Mouse (Mus musculus) MEL (cell line): ENCODE measurements around the gene Dmc1. TPM values are rescaled to one million over a fixed set of nuclear protein-coding genes. Genes with fewer than 3 reads are reported as not detected.
A peak's percentile ranks its signal among the peaks of the same experiment; 100 is the strongest.

ENCODE experiments used
- DNase-seq: peaks from one replicate; pipeline ENCODE4 v3.0.0; 2011; ENCODE audit warnings: low read depth, low spot score
- H3K27ac ChIP-seq: 2 replicates; pipeline ENCODE4 v1.5.1; 2012; ENCODE audit warnings: low read depth, mild to moderate bottlenecking, control low read depth, low read length, moderate library complexity; ENCODE audit not compliant: control insufficient read depth
- H3K27me3 ChIP-seq, 2 experiments: fragments of 150-350 bp in 1 of 2; sonication (generic) in 1 of 2; 2 replicates each; pipeline ENCODE4 v1.6.1; 2012; ENCODE audit warnings: low read length in 2 of 2, mild to moderate bottlenecking in 2 of 2, improper control_type of control experiment in 1 of 2, moderate library complexity in 1 of 2; ENCODE audit not compliant: insufficient read depth in 2 of 2, control insufficient read depth in 1 of 2
- H3K36me3 ChIP-seq, 2 experiments: 2 replicates each; pipeline ENCODE4 v1.6.1; 2012 to 2014; ENCODE audit warnings: low read length in 2 of 2, improper control_type of control experiment in 1 of 2, inconsistent platforms in 1 of 2, mild to moderate bottlenecking in 1 of 2; ENCODE audit not compliant: insufficient read depth in 2 of 2, control insufficient read depth in 1 of 2
- H3K4me1 ChIP-seq, 2 experiments: fragments of 150-350 bp in 1 of 2; sonication (generic) in 1 of 2; 2 replicates each; pipeline ENCODE4 v1.6.1; 2012; ENCODE audit warnings: low read length in 2 of 2, improper control_type of control experiment in 1 of 2, mild to moderate bottlenecking in 1 of 2; ENCODE audit not compliant: insufficient read depth in 2 of 2, control insufficient read depth in 1 of 2
- H3K4me3 ChIP-seq, 2 experiments: fragments of 150-350 bp in 1 of 2; sonication (generic) in 1 of 2; 2 replicates each; pipeline ENCODE4 v1.5.1; 2012; ENCODE audit warnings: low read depth in 2 of 2, low read length in 2 of 2, mild to moderate bottlenecking in 2 of 2, moderate library complexity in 2 of 2, control low read depth in 1 of 2, improper control_type of control experiment in 1 of 2; ENCODE audit not compliant: control insufficient read depth in 1 of 2, insufficient read depth in 1 of 2
- H3K79me2 ChIP-seq: 2 replicates; pipeline ENCODE4 v1.6.1; 2012; ENCODE audit warnings: mild to moderate bottlenecking, low read length, moderate library complexity; ENCODE audit not compliant: control insufficient read depth, poor library complexity, insufficient read depth
- H3K9ac ChIP-seq: 2 replicates; pipeline ENCODE4 v1.6.1; 2012; ENCODE audit warnings: low read depth, mild to moderate bottlenecking, control low read depth, low read length, moderate library complexity; ENCODE audit not compliant: control insufficient read depth, poor library complexity, severe bottlenecking
- H3K9me3 ChIP-seq: fragments of 150-350 bp; sonication (generic); replicated peaks from 2 replicates; pipeline ENCODE4 v1.6.1; 2012; ENCODE audit warnings: mild to moderate bottlenecking, low read length, improper control_type of control experiment, moderate library complexity; ENCODE audit not compliant: insufficient read depth
- CHD1 ChIP-seq: IDR thresholded peaks from 2 replicates; pipeline ENCODE4 v1.6.1; 2012; ENCODE audit warnings: low read depth, mild to moderate bottlenecking, inconsistent platforms, low read length, improper control_type of control experiment
- CTCF ChIP-seq, 3 experiments: IDR thresholded peaks in 2 of 3; conservative IDR thresholded peaks in 1 of 3; 2 replicates each; pipeline ENCODE4 v1.5.1; 2011 to 2012; ENCODE audit warnings: low read length in 3 of 3, low read depth in 2 of 3, mild to moderate bottlenecking in 2 of 3, improper control_type of control experiment in 1 of 3, inconsistent platforms in 1 of 3, mixed read lengths in 1 of 3, moderate library complexity in 1 of 3; ENCODE audit not compliant: control insufficient read depth in 1 of 3, insufficient read depth in 1 of 3, poor library complexity in 1 of 3, severe bottlenecking in 1 of 3
- GABPA ChIP-seq: IDR thresholded peaks from 2 replicates; pipeline ENCODE4 v1.6.1; 2012; ENCODE audit warnings: low read depth, mild to moderate bottlenecking, inconsistent platforms, low read length, improper control_type of control experiment, moderate library complexity
- GATA1 ChIP-seq: IDR thresholded peaks from 2 replicates; pipeline ENCODE4 v1.6.1; 2011; ENCODE audit warnings: low read depth, low read length, improper control_type of control experiment
- HCFC1 ChIP-seq: IDR thresholded peaks from 2 replicates; pipeline ENCODE4 v1.6.1; 2012; ENCODE audit warnings: low read depth, mild to moderate bottlenecking, inconsistent platforms, low read length, improper control_type of control experiment, moderate library complexity
- KAT2A ChIP-seq: conservative IDR thresholded peaks from 2 replicates; pipeline ENCODE4 v1.6.1; 2012; ENCODE audit warnings: low read depth, low read length, improper control_type of control experiment, inconsistent platforms
- MAFK ChIP-seq: IDR thresholded peaks from 2 replicates; pipeline ENCODE4 v1.6.1; 2011; ENCODE audit warnings: low read depth, mild to moderate bottlenecking, low read length, improper control_type of control experiment, borderline replicate concordance
- MAX ChIP-seq: IDR thresholded peaks from 2 replicates; pipeline ENCODE4 v1.6.1; 2011; ENCODE audit warnings: low read length, improper control_type of control experiment
- MAZ ChIP-seq: IDR thresholded peaks from 2 replicates; pipeline ENCODE4 v1.6.1; 2012; ENCODE audit warnings: low read depth, mild to moderate bottlenecking, inconsistent platforms, low read length, improper control_type of control experiment
- MEF2A ChIP-seq: IDR thresholded peaks from 2 replicates; pipeline ENCODE4 v1.6.1; 2014; ENCODE audit warnings: low read depth, mild to moderate bottlenecking, inconsistent platforms, low read length, improper control_type of control experiment; ENCODE audit not compliant: poor library complexity, insufficient replicate concordance, severe bottlenecking; ENCODE audit errors: extremely low read depth
- MYB ChIP-seq: IDR thresholded peaks from 2 replicates; pipeline ENCODE4 v1.6.1; 2011; ENCODE audit warnings: mild to moderate bottlenecking, low read depth, low read length, improper control_type of control experiment
- MYC ChIP-seq: IDR thresholded peaks from 2 replicates; pipeline ENCODE4 v1.6.1; 2011; ENCODE audit warnings: low read depth, mild to moderate bottlenecking, low read length, improper control_type of control experiment, moderate library complexity
- NELFE ChIP-seq: IDR thresholded peaks from 2 replicates; pipeline ENCODE4 v1.6.1; 2011; ENCODE audit warnings: low read depth, low read length, improper control_type of control experiment
- POLR2AphosphoS2 ChIP-seq: IDR thresholded peaks from 2 replicates; pipeline ENCODE4 v1.6.1; 2011; ENCODE audit warnings: low read length, improper control_type of control experiment
- RAD21 ChIP-seq: IDR thresholded peaks from 2 replicates; pipeline ENCODE4 v1.6.1; 2011; ENCODE audit warnings: mild to moderate bottlenecking, low read depth, low read length, improper control_type of control experiment
- SMC3 ChIP-seq: IDR thresholded peaks from 2 replicates; pipeline ENCODE4 v1.6.1; 2011; ENCODE audit warnings: low read depth, low read length, improper control_type of control experiment
- UBTF ChIP-seq: IDR thresholded peaks from 2 replicates; pipeline ENCODE4 v1.6.1; 2012; ENCODE audit warnings: low read depth, mild to moderate bottlenecking, inconsistent platforms, low read length, improper control_type of control experiment, moderate library complexity, borderline replicate concordance; ENCODE audit not compliant: insufficient read depth
- USF1 ChIP-seq: IDR thresholded peaks from 2 replicates; pipeline ENCODE4 v1.6.1; 2014; ENCODE audit warnings: low read depth, mild to moderate bottlenecking, inconsistent platforms, low read length, improper control_type of control experiment, moderate library complexity
- ZC3H11A ChIP-seq: IDR thresholded peaks from 2 replicates; pipeline ENCODE4 v1.6.1; 2012; ENCODE audit warnings: low read depth, mild to moderate bottlenecking, inconsistent platforms, low read length, improper control_type of control experiment
- ZNF384 ChIP-seq: IDR thresholded peaks from 2 replicates; pipeline ENCODE4 v1.6.1; 2012; ENCODE audit warnings: low read depth, mild to moderate bottlenecking, inconsistent platforms, low read length, improper control_type of control experiment
- polyA plus RNA-seq, 2 experiments: library from polyadenylated mRNA; stranded (reverse) in 1 of 2; unstranded in 1 of 2; fragments of >175 nt in 1 of 2; fragments of >200 nt in 1 of 2; gene quantifications; 2 replicates each; pipeline versions ENCODE4 v1.2.1 to v1.2.4; 2012; ENCODE audit warnings: low replicate concordance in 2 of 2, low read depth in 1 of 2; ENCODE audit not compliant: insufficient read length in 2 of 2, insufficient read depth in 1 of 2, missing spikeins in 1 of 2
- total RNA-seq: library from RNA; depleted of rRNA; stranded (reverse); fragments of 300-350 nt; gene quantifications from 2 replicates; pipeline ENCODE4 v1.2.3, GENCODE M21; 2012; rRNA removed

The Dmc1 gene
- total RNA-seq (not detected in 2 replicates), polyA plus RNA-seq (not detected)

DNA sequence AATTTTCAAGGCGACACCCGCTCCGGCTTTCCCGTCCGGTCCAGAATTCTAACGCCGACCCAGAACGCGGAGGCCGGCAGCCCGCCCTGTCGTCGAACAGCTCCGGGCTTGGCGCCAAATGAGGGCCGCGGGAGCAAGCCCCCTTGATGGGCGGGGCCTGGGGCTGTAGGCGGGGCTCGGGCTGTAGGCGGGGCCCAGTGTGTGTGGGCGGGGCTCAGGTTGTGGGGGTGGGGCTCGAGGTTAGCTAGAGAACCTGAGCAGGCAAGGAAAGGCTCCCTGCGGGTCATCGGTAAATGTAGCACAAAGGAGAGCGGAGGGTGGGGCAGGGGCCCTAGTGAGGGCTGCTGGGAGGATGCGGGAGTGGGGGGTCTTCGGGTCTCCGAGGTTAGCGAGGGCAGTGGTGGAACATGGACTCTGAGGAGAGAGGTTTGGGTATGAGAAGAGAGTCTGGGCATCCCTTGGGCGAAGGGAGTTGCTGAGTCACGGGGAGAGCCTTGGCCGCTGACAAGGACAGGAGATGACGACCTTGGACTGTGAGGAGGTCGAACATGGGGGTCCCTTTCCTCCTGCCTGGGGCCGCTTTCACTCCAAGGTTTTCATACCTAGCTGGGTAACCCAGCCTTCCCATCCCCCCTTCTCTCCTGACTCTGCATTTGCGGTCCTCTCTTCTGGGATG, at the start of gene Dmc1:
Gene Dmc1 (minus strand): TSS at position 120 of the 676 bp plus-strand sequence.
- TF ChIP-seq MYC (no peak), KAT2A (no peak), CTCF (IDR thresholded peaks at IDR 0.05 in 2 of 3, conservative IDR thresholded peaks at IDR 0.05 in 1 of 3; ENCODE audit: control insufficient read depth in 1 of 3, insufficient read depth in 1 of 3, low read depth in 2 of 3, low read length in 3 of 3, poor library complexity in 1 of 3, severe bottlenecking in 1 of 3) (no peak), ZC3H11A (no peak), HCFC1 (no peak), MAX (no peak), UBTF (no peak), GATA1 (no peak), POLR2AphosphoS2 (no peak), CHD1 (no peak), MAZ (no peak), ZNF384 (no peak), NELFE (no peak), GABPA (no peak), MYB (no peak), MAFK (no peak), MEF2A (no peak), USF1 (no peak)

DNA sequence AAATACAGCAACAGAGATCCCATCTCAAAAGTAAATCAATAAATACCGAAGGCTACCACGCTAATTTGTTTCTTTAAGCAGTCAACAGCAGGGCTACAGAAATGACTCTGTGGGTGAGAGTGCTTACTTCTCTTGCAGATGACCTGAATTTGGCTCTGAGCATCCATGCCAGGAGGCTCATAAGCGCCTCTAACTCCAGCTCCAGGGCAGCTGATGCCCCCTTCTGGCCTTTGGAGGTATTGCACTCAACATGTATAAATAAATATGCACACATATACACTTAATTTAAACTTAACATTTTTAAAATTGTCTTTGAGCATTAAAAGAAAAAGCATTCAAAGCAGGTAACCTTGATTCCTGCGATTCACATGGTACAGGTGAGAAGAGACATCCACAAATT, 46.6 kb upstream of the Dmc1 start:
- Histone ChIP-seq H3K36me3 (no peaks in the 10 kb centered on the region), H3K27ac (no peak overlapping the region), H3K4me3 (no peak overlapping the region), H3K4me1 (no peaks in the 10 kb centered on the region), H3K27me3 (no peaks in the 10 kb centered on the region), H3K9ac (no peak overlapping the region), H3K79me2 (no peaks in the 10 kb centered on the region), H3K9me3 (no peaks in the 10 kb centered on the region)
- DNase-seq, result peak; percentile 67
- TF ChIP-seq RAD21, result peak; percentile 64
- TF ChIP-seq ZC3H11A, result peak; percentile 37; the same call in 1 of the 2 replicates
- TF ChIP-seq CTCF (IDR thresholded peaks at IDR 0.05 in 2 of 3, conservative IDR thresholded peaks at IDR 0.05 in 1 of 3; ENCODE audit: control insufficient read depth in 1 of 3, insufficient read depth in 1 of 3, low read depth in 2 of 3, low read length in 3 of 3, poor library complexity in 1 of 3, severe bottlenecking in 1 of 3), result peak; percentile 65 to 79 (median 76)
- peak; percentile 75 for TF ChIP-seq SMC3
- no peak for TF ChIP-seq MAZ

More for the DNA sequence above, at the start of gene Dmc1:
- no peak for DNase-seq
- H3K27ac ChIP-seq, result no peak within 1 kb of the TSS
- no peaks in the 10 kb centered on the region for H3K79me2 ChIP-seq
- peaks cover 5 to 6% of the 10 kb centered on the region in 2 experiments; a peak in 3 of 4 replicates for H3K27me3 ChIP-seq
- no peak within 1 kb of the TSS for H3K4me3 ChIP-seq
- no peaks in the 10 kb centered on the region for H3K36me3 ChIP-seq
- H3K9me3 ChIP-seq, result no peaks in the 10 kb centered on the region
- H3K9ac ChIP-seq, result no peak within 1 kb of the TSS
- H3K4me1 ChIP-seq, result no peaks in the 10 kb centered on the region
